Mouse (Mus musculus) CH12.LX (cell line): ENCODE results near the gene Gm21958. TPM values are rescaled to one million over a fixed set of nuclear protein-coding genes. Genes with fewer than 3 reads are reported as not detected.

Source experiments
- DNase-seq: peaks from one replicate; pipeline ENCODE4 v3.0.0-alpha.2; 2013; ENCODE audit errors: extremely low read depth
- H3K27ac ChIP-seq: 2 replicates; pipeline ENCODE4 v1.5.1; 2012; ENCODE audit warnings: low read depth, mild to moderate bottlenecking, control low read depth, moderate library complexity; ENCODE audit not compliant: insufficient read depth
- H3K27me3 ChIP-seq: replicated peaks from 2 replicates; pipeline ENCODE3; 2012; ENCODE audit warnings: inconsistent platforms
- H3K36me3 ChIP-seq, 2 experiments: replicated peaks in 1 of 2; 2 replicates each; pipeline versions ENCODE3 to v1.6.1; 2012; ENCODE audit warnings: inconsistent platforms in 1 of 2, low read length in 1 of 2, mild to moderate bottlenecking in 1 of 2, mixed read lengths in 1 of 2, moderate library complexity in 1 of 2; ENCODE audit not compliant: control insufficient read depth in 1 of 2, insufficient read depth in 1 of 2
- H3K4me1 ChIP-seq, 2 experiments: 2 replicates each; pipeline ENCODE4 v1.6.1; 2012; ENCODE audit warnings: inconsistent platforms in 1 of 2, moderate library complexity in 1 of 2; ENCODE audit not compliant: insufficient read depth in 2 of 2, control insufficient read depth in 1 of 2
- H3K4me2 ChIP-seq: 2 replicates; pipeline ENCODE4 v1.6.1; 2012; ENCODE audit warnings: low read depth, mild to moderate bottlenecking, control low read depth; ENCODE audit not compliant: poor library complexity, insufficient read depth, severe bottlenecking
- H3K4me3 ChIP-seq, 3 experiments: fragments of 150-350 bp in 1 of 3; sonication (generic) in 1 of 3; replicated peaks in 1 of 3; 2 replicates each; pipeline versions ENCODE3 to v1.5.1; 2011 to 2012; ENCODE audit warnings: low read depth in 2 of 3, low read length in 2 of 3, mild to moderate bottlenecking in 2 of 3, moderate library complexity in 2 of 3, control low read depth in 1 of 3, improper control_type of control experiment in 1 of 3, inconsistent platforms in 1 of 3, mixed read lengths in 1 of 3; ENCODE audit not compliant: poor library complexity in 1 of 3
- H3K79me2 ChIP-seq: replicated peaks from 2 replicates; pipeline ENCODE4 v1.6.1; 2012; ENCODE audit warnings: mild to moderate bottlenecking, moderate library complexity; ENCODE audit not compliant: control insufficient read depth, poor library complexity, insufficient read depth, severe bottlenecking; ENCODE audit errors: extremely low read depth
- H3K9ac ChIP-seq: 2 replicates; pipeline ENCODE4 v1.6.1; 2012; ENCODE audit warnings: low read depth, mild to moderate bottlenecking, control low read depth, moderate library complexity; ENCODE audit not compliant: insufficient read depth
- H3K9me3 ChIP-seq: replicated peaks from 2 replicates; pipeline ENCODE3; 2012; ENCODE audit warnings: low read length, inconsistent platforms, mixed read lengths
- CHD1 ChIP-seq: IDR thresholded peaks from 2 replicates; pipeline ENCODE4 v1.6.1; 2012; ENCODE audit warnings: low read depth, low read length, improper control_type of control experiment, inconsistent platforms
- CHD2 ChIP-seq: IDR thresholded peaks from 2 replicates; pipeline ENCODE4 v1.6.1; 2011; ENCODE audit warnings: low read length, improper control_type of control experiment
- CTCF ChIP-seq, 2 experiments: IDR thresholded peaks in 1 of 2; conservative IDR thresholded peaks in 1 of 2; 2 replicates each; pipeline ENCODE4 v1.5.1; 2011 to 2012; ENCODE audit warnings: low read depth in 2 of 2, low read length in 2 of 2, improper control_type of control experiment in 1 of 2, inconsistent platforms in 1 of 2, mild to moderate bottlenecking in 1 of 2, moderate library complexity in 1 of 2
- E2F4 ChIP-seq: IDR thresholded peaks from 2 replicates; pipeline ENCODE4 v1.6.1; 2011; ENCODE audit warnings: low read depth, low read length, improper control_type of control experiment; ENCODE audit not compliant: insufficient replicate concordance
- ELF1 ChIP-seq: IDR thresholded peaks from 2 replicates; pipeline ENCODE4 v1.6.1; 2014; ENCODE audit warnings: low read depth, mild to moderate bottlenecking, inconsistent platforms, low read length, improper control_type of control experiment
- EP300 ChIP-seq: IDR thresholded peaks from 2 replicates; pipeline ENCODE4 v1.6.1; 2011; ENCODE audit warnings: low read length, improper control_type of control experiment
- ETS1 ChIP-seq: conservative IDR thresholded peaks from 2 replicates; pipeline ENCODE4 v1.6.1; 2012; ENCODE audit warnings: low read depth, mild to moderate bottlenecking, inconsistent platforms, low read length, improper control_type of control experiment, moderate library complexity
- GABPA ChIP-seq: IDR thresholded peaks from 2 replicates; pipeline ENCODE4 v1.6.1; 2012; ENCODE audit warnings: low read depth, low read length, improper control_type of control experiment, inconsistent platforms; ENCODE audit not compliant: insufficient replicate concordance
- IRF4 ChIP-seq: IDR thresholded peaks from 2 replicates; pipeline ENCODE4 v1.6.1; 2014; ENCODE audit warnings: low read depth, mild to moderate bottlenecking, inconsistent platforms, low read length, improper control_type of control experiment
- JUND ChIP-seq: conservative IDR thresholded peaks from 2 replicates; pipeline ENCODE4 v1.6.1; 2011; ENCODE audit warnings: low read depth, low read length, improper control_type of control experiment
- KAT2A ChIP-seq: IDR thresholded peaks from 2 replicates; pipeline ENCODE4 v1.6.1; 2012; ENCODE audit warnings: low read length, improper control_type of control experiment, inconsistent platforms; ENCODE audit not compliant: insufficient replicate concordance
- MAFK ChIP-seq: IDR thresholded peaks from 2 replicates; pipeline ENCODE4 v1.6.1; 2011; ENCODE audit warnings: low read length, improper control_type of control experiment; ENCODE audit not compliant: insufficient replicate concordance
- MAX ChIP-seq: IDR thresholded peaks from 2 replicates; pipeline ENCODE4 v1.6.1; 2011; ENCODE audit warnings: low read length, improper control_type of control experiment
- MEF2A ChIP-seq: IDR thresholded peaks from 2 replicates; pipeline ENCODE4 v1.6.1; 2014; ENCODE audit warnings: low read depth, mild to moderate bottlenecking, inconsistent platforms, low read length, improper control_type of control experiment, borderline replicate concordance
- NELFE ChIP-seq: IDR thresholded peaks from 2 replicates; pipeline ENCODE4 v1.6.1; 2011; ENCODE audit warnings: low read depth, low read length, improper control_type of control experiment
- PAX5 ChIP-seq: IDR thresholded peaks from 2 replicates; pipeline ENCODE4 v1.6.1; 2012; ENCODE audit warnings: low read length, inconsistent platforms, mixed read lengths
- POLR2AphosphoS2 ChIP-seq: IDR thresholded peaks from 2 replicates; pipeline ENCODE4 v1.6.1; 2011; ENCODE audit warnings: low read depth, low read length, improper control_type of control experiment
- RAD21 ChIP-seq: IDR thresholded peaks from 2 replicates; pipeline ENCODE4 v1.6.1; 2011; ENCODE audit warnings: low read depth, mild to moderate bottlenecking, low read length, improper control_type of control experiment, moderate library complexity
- RCOR1 ChIP-seq: conservative IDR thresholded peaks from 2 replicates; pipeline ENCODE4 v1.6.1; 2012; ENCODE audit warnings: low read depth, mild to moderate bottlenecking, inconsistent platforms, low read length, improper control_type of control experiment
- SMC3 ChIP-seq: IDR thresholded peaks from 2 replicates; pipeline ENCODE4 v1.6.1; 2011; ENCODE audit warnings: low read depth, low read length, improper control_type of control experiment
- TCF12 ChIP-seq: IDR thresholded peaks from 2 replicates; pipeline ENCODE4 v1.6.1; 2014; ENCODE audit warnings: low read depth, mild to moderate bottlenecking, inconsistent platforms, low read length, improper control_type of control experiment
- USF1 ChIP-seq: IDR thresholded peaks from 2 replicates; pipeline ENCODE4 v1.6.1; 2014; ENCODE audit warnings: low read depth, mild to moderate bottlenecking, inconsistent platforms, low read length, improper control_type of control experiment
- USF2 ChIP-seq: conservative IDR thresholded peaks from 2 replicates; pipeline ENCODE4 v1.6.1; 2011; ENCODE audit warnings: low read depth, low read length, improper control_type of control experiment
- ZC3H11A ChIP-seq: IDR thresholded peaks from 2 replicates; pipeline ENCODE4 v1.6.1; 2012; ENCODE audit warnings: low read depth, mild to moderate bottlenecking, inconsistent platforms, low read length, improper control_type of control experiment
- ZKSCAN1 ChIP-seq: IDR thresholded peaks from 2 replicates; pipeline ENCODE4 v1.6.1; 2012; ENCODE audit warnings: low read depth, inconsistent platforms, low read length, improper control_type of control experiment, borderline replicate concordance
- ZNF384 ChIP-seq: IDR thresholded peaks from 2 replicates; pipeline ENCODE4 v1.6.1; 2012; ENCODE audit warnings: low read depth, low read length, improper control_type of control experiment, inconsistent platforms
- dilution Hi-C: fragments of 300-500 bp; cut with MboI; formaldehyde crosslinking; loops from 2 replicates; pipeline ENCODE4 v1.14.3; 2020; ENCODE audit warnings: low sequenced_read_pairs; ENCODE audit not compliant: extremely low pct_unique_long_range_greater_than_20kb, extremely low pct_ligation_motif_present
- in situ Hi-C: fragments of 300-500 bp; cut with MboI; formaldehyde crosslinking; loops from 3 replicates; pipeline ENCODE4 v1.14.3; 2019; ENCODE audit warnings: low sequenced_read_pairs, low pct_ligation_motif_present, low pct_unique_long_range_greater_than_20kb, mixed read lengths
- polyA plus RNA-seq: library from polyadenylated mRNA; unstranded; fragments of >175 nt; gene quantifications from 2 replicates; pipeline ENCODE4 v1.2.1, GENCODE M21; 2012; ENCODE audit warnings: low read depth; ENCODE audit not compliant: insufficient read length
- total RNA-seq, 2 experiments: library from RNA; depleted of rRNA; stranded (reverse); fragments of 300-350 nt in 1 of 2; fragments of >200 nt in 1 of 2; gene quantifications; 2 replicates each; pipeline ENCODE4 v1.2.3; 2012 to 2014

Gm21958 gene
- total and polyA plus RNA-seq, 3 experiments = 0.61 TPM; not detected in 2

GRCm38 (mm10) chr3:54692202-54693055 is 21.7 kb downstream of the Gm21958 start, which contains the start of gene Supt20 (continued):
- TF ChIP-seq ZKSCAN1 (no peak), MAX (0 out of 2 replicates have a peak, but pooled peaks have one; percentile 14), ZC3H11A (no peak), USF1 (no peak), GABPA (no peak), KAT2A (no peak), JUND (no peak), IRF4 (0 out of 2 replicates have a peak, but pooled peaks have one; percentile 14), TCF12 (0 out of 2 replicates have a peak, but pooled peaks have one; percentile 19), E2F4 (no peak), PAX5 (no peak), CHD2 (no peak), EP300 (no peak), MAFK (no peak), ZNF384 (no peak), ETS1 (no peak; the same call in 1 of the 2 replicates), CHD1 (no peak), POLR2AphosphoS2 (peak; percentile 31; the same call in 1 of the 2 replicates), USF2 (no peak), RAD21 (no peak), ELF1 (peak; percentile 71), RCOR1 (no peak), NELFE (peak; percentile 81)

GRCm38 (mm10) chr3:54689091-54689490 is 25.1 kb downstream of the Gm21958 start:
- DNase-seq = no peak
- no peak overlapping the region for H3K4me3 ChIP-seq
- no peaks in the 10 kb centered on the region for H3K79me2 ChIP-seq
- in situ Hi-C loops (loop anchor here (10.0 to 25.0 kb wide), 2 partner anchors 334 to 952 kb away; no protein-coding TSS in a partner anchor), dilution Hi-C loops (no loop called here)
- H3K4me1 ChIP-seq = peaks cover 0 to 7% of the 10 kb centered on the region in 2 experiments; a peak in 2 of 4 replicates
- H3K9me3 ChIP-seq = no peaks in the 10 kb centered on the region
- no peak overlapping the region for H3K9ac ChIP-seq
- H3K4me2 ChIP-seq = no peak overlapping the region
- no peak for TF ChIP-seq NELFE
- TF ChIP-seq SMC3 = peak; percentile 49
- peak in 1 of 2 experiments; percentile 73; a peak in 3 of 4 replicates for TF ChIP-seq CTCF (conservative IDR thresholded peaks at IDR 0.05 in 1 of 2, IDR thresholded peaks at IDR 0.05 in 1 of 2; ENCODE audit: low read depth in 2 of 2, low read length in 2 of 2)
- TF ChIP-seq RAD21 = peak; percentile 77
- TF ChIP-seq EP300 = no peak
- no peak for TF ChIP-seq MEF2A
- H3K36me3 ChIP-seq = no peaks in the 10 kb centered on the region
- no peaks in the 10 kb centered on the region for H3K27me3 ChIP-seq
- H3K27ac ChIP-seq = no peak overlapping the region
